16 mouse cellular contexts compared by ENCODE assay signal in genomic region chr9:56832900-56833299, GRCm38 (mm10). TPM values are rescaled to one million over a fixed set of nuclear protein-coding genes. Genes with fewer than 3 reads are reported as not detected.
A peak's percentile ranks its signal among the peaks of the same experiment; 100 is the strongest.
DNase-seq lines count a peak whose midpoint lies in the region; ATAC-seq and TF ChIP-seq lines count a peak whose summit lies in the region.
"Had no signal": no experiment of that assay in that cellular context is flagged by ENCODE, and none has a peak within 500 bp of the region (broad histone marks: within the 10 kb centered on the region; RNA-seq: fewer than 3 reads in every experiment).

No protein-coding gene starts in this region.

- no peak for DNase-seq in kidney, postnatal 10 days
- peak; percentile 78 for DNase-seq in brain, adult 2 months (ENCODE audit: low read depth, low spot score)
- DNase-seq in left cerebral cortex, postnatal 36 days (ENCODE audit: low spot score in 2 of 2), result peak; percentile 36 to 49
- DNase-seq in adrenal gland, postnatal 4 days (ENCODE audit: low spot score in 2 of 2), result no peak
- DNase-seq in layer of hippocampus, adult 2 months (ENCODE audit: low spot score in 2 of 2), result no peak
- DNase-seq: cerebellum, adult 2 months; liver, embryonic 13.5 days; retina, postnatal 1 day had no signal

- H3K4me3 ChIP-seq in forebrain, embryonic 16.5 days (replicated peaks; ENCODE audit: low read length), result no peak overlapping the region
- no peak overlapping the region for H3K4me3 ChIP-seq in forebrain, embryonic 12.5 days (replicated peaks)
- no peak overlapping the region for H3K4me3 ChIP-seq in kidney, embryonic 15.5 days (replicated peaks)
- H3K4me3 ChIP-seq in layer of hippocampus, adult 2 months, result no peak overlapping the region
- H3K4me3 ChIP-seq: forebrain, embryonic 15.5 days; liver, embryonic 13.5 days had no signal

- intact Hi-C loops in left cerebral cortex, postnatal 36 days (cut with DNase I), result no loop called here

- peaks cover 13% of the 10 kb centered on the region for H3K4me1 ChIP-seq in forebrain, embryonic 16.5 days (replicated peaks; ENCODE audit: control insufficient read depth, insufficient read depth, low read length)
- peaks cover 30% of the 10 kb centered on the region for H3K4me1 ChIP-seq in forebrain, embryonic 12.5 days
- H3K4me1 ChIP-seq in kidney, embryonic 15.5 days, result peaks cover 17% of the 10 kb centered on the region; the same call in 1 of the 2 replicates
- H3K4me1 ChIP-seq: liver, embryonic 13.5 days had no signal

- H3K36me3 ChIP-seq in forebrain, embryonic 16.5 days (ENCODE audit: control insufficient read depth, insufficient read depth), result no peaks in the 10 kb centered on the region
- no peaks in the 10 kb centered on the region for H3K36me3 ChIP-seq in forebrain, embryonic 12.5 days (replicated peaks)
- no peaks in the 10 kb centered on the region for H3K36me3 ChIP-seq in kidney, embryonic 15.5 days
- H3K36me3 ChIP-seq: forebrain, embryonic 15.5 days; liver, embryonic 13.5 days had no signal

- H3K27me3 ChIP-seq in forebrain, embryonic 16.5 days (replicated peaks; ENCODE audit: control insufficient read depth, insufficient read depth, low read length), result no peaks in the 10 kb centered on the region
- H3K27me3 ChIP-seq in forebrain, embryonic 12.5 days, result peaks cover 22% of the 10 kb centered on the region
- H3K27me3 ChIP-seq in kidney, embryonic 15.5 days, result peaks cover 16% of the 10 kb centered on the region; the same call in 1 of the 2 replicates
- H3K27me3 ChIP-seq: forebrain, embryonic 15.5 days had no signal

- H3K9ac ChIP-seq in forebrain, embryonic 16.5 days (replicated peaks; ENCODE audit: low read depth, low read length), result 0 out of 2 replicates have a peak overlapping the region, but pooled peaks have one; percentile 11
- no peak overlapping the region for H3K9ac ChIP-seq in forebrain, embryonic 12.5 days
- no peak overlapping the region for H3K9ac ChIP-seq in kidney, embryonic 15.5 days
- H3K9ac ChIP-seq: forebrain, embryonic 15.5 days; liver, embryonic 13.5 days had no signal

- no peak for TF ChIP-seq CTCF in layer of hippocampus, adult 2 months (conservative IDR thresholded peaks at IDR 0.05)

- H3K9me3 ChIP-seq in forebrain, embryonic 16.5 days (ENCODE audit: control insufficient read depth, low read length), result no peaks in the 10 kb centered on the region
- H3K9me3 ChIP-seq in forebrain, embryonic 12.5 days, result no peaks in the 10 kb centered on the region
- no peaks in the 10 kb centered on the region for H3K9me3 ChIP-seq in kidney, embryonic 15.5 days (replicated peaks)
- H3K9me3 ChIP-seq: forebrain, embryonic 15.5 days; liver, embryonic 13.5 days had no signal

- 44% methylated on average over 6 of the region's 6 CpGs for WGBS in forebrain, embryonic 16.5 days
- WGBS in forebrain, embryonic 12.5 days, result 46% methylated on average over 6 of the region's 6 CpGs
- 17% methylated on average over 6 of the region's 6 CpGs for WGBS in kidney, embryonic 15.5 days

- ATAC-seq in forebrain, embryonic 16.5 days, result no peak
- no peak for ATAC-seq in forebrain, embryonic 12.5 days (ENCODE audit: low FRiP score)
- 0 out of 2 replicates have a peak, but pooled peaks have one; percentile 2 for ATAC-seq in kidney, embryonic 15.5 days (replicated peaks; ENCODE audit: low FRiP score)
- ATAC-seq: forebrain, embryonic 15.5 days; hindbrain, postnatal 0 days had no signal

- H3K27ac ChIP-seq in forebrain, embryonic 16.5 days (ENCODE audit: low read length), result no peak overlapping the region
- no peak overlapping the region for H3K27ac ChIP-seq in forebrain, embryonic 12.5 days
- no peak overlapping the region for H3K27ac ChIP-seq in kidney, embryonic 15.5 days
- H3K27ac ChIP-seq in layer of hippocampus, adult 2 months, result no peak overlapping the region
- H3K27ac ChIP-seq: forebrain, embryonic 15.5 days; hindbrain, postnatal 0 days; liver, embryonic 13.5 days had no signal

- no peak overlapping the region for H3K4me2 ChIP-seq in forebrain, embryonic 16.5 days (ENCODE audit: low read length)
- H3K4me2 ChIP-seq in forebrain, embryonic 12.5 days, result no peak overlapping the region
- no peak overlapping the region for H3K4me2 ChIP-seq in kidney, embryonic 15.5 days
- H3K4me2 ChIP-seq: forebrain, embryonic 15.5 days; liver, embryonic 13.5 days had no signal

RNA-seq across cellular contexts. Expression of gene Odf3l1, which starts 31.6 kb away (rescaled TPM):
- not detected in 2 replicates for polyA plus RNA-seq in forebrain, embryonic 16.5 days (2015; fragmentation: Nextera tagmentation; extraction: Ambion mirVana)
- polyA plus RNA-seq in forebrain, embryonic 12.5 days (2016; fragmentation: Nextera tagmentation; extraction: Ambion mirVana), result not detected in 2 replicates
- polyA plus RNA-seq in kidney, embryonic 15.5 days (2015; fragmentation: Nextera tagmentation; extraction: Ambion mirVana), result 0.17 and 0.22 TPM in 2 replicates
- total RNA-seq in left cerebral cortex, postnatal 36 days (2021), result not detected
- 1 to 10 TPM in 1 of 2 experiments, under 1 TPM in 1; 0.73 to 1.4 TPM for total RNA-seq in adrenal gland, postnatal 4 days (2021)
- total RNA-seq in layer of hippocampus, adult 2 months (2021), result not detected
- total RNA-seq: layer of hippocampus, adult 18-20 months; megakaryocyte progenitor cell, adult 5-6 weeks had no signal
- polyA plus RNA-seq: embryonic facial prominence, embryonic 11.5 days; forebrain, embryonic 15.5 days; liver, embryonic 13.5 days had no signal

RNA-seq across cellular contexts. Expression of gene Cspg4, which starts 31.9 kb away (rescaled TPM):
- 7.2 and 8.0 TPM in 2 replicates for polyA plus RNA-seq in forebrain, embryonic 16.5 days (2015; fragmentation: Nextera tagmentation; extraction: Ambion mirVana)
- polyA plus RNA-seq in forebrain, embryonic 12.5 days (2016; fragmentation: Nextera tagmentation; extraction: Ambion mirVana), result 3.0 and 3.8 TPM in 2 replicates
- polyA plus RNA-seq in kidney, embryonic 15.5 days (2015; fragmentation: Nextera tagmentation; extraction: Ambion mirVana), result 25.0 and 26.5 TPM in 2 replicates
- total RNA-seq in left cerebral cortex, postnatal 36 days (2021), result 10 to 100 TPM; 15.0 to 19.6 TPM
- 10 to 100 TPM; 12.4 to 16.5 TPM for total RNA-seq in adrenal gland, postnatal 4 days (2021)
- total RNA-seq in layer of hippocampus, adult 2 months (2021), result 10 to 100 TPM; 17.4 to 18.4 TPM
- total RNA-seq: megakaryocyte progenitor cell, adult 5-6 weeks had no signal

RNA-seq across cellular contexts. Expression of gene Lingo1, which starts 36.6 kb away (rescaled TPM):
- 39.0 and 45.0 TPM in 2 replicates for polyA plus RNA-seq in forebrain, embryonic 16.5 days (2015; fragmentation: Nextera tagmentation; extraction: Ambion mirVana)
- polyA plus RNA-seq in forebrain, embryonic 12.5 days (2016; fragmentation: Nextera tagmentation; extraction: Ambion mirVana), result 9.4 and 10.5 TPM in 2 replicates
- 3.2 and 4.5 TPM in 2 replicates for polyA plus RNA-seq in kidney, embryonic 15.5 days (2015; fragmentation: Nextera tagmentation; extraction: Ambion mirVana)
- total RNA-seq in left cerebral cortex, postnatal 36 days (2021), result 100 to 1,000 TPM; 455 to 509 TPM
- total RNA-seq in adrenal gland, postnatal 4 days (2021), result 1 to 10 TPM; 6.1 to 8.5 TPM
- total RNA-seq in layer of hippocampus, adult 2 months (2021), result 100 to 1,000 TPM; 249 to 268 TPM
- total RNA-seq: megakaryocyte progenitor cell, adult 5-6 weeks had no signal

Comparison
In these comparisons a context has a peak if more than half of its experiments do, and no peak if none do; other contexts are left out.
1. DNase-seq: peak in brain, adult 2 months (single experiment) and left cerebral cortex, postnatal 36 days (2 of 2); none in kidney, postnatal 10 days (single experiment), adrenal gland, postnatal 4 days (0 of 2) and layer of hippocampus, adult 2 months (0 of 2).
2. RNA of gene Lingo1, which starts 36.6 kb away (total RNA-seq): 455 to 509 TPM in left cerebral cortex, postnatal 36 days and 249 to 268 TPM in layer of hippocampus, adult 2 months; 6.1 to 8.5 TPM in adrenal gland, postnatal 4 days; every median in the first group is over 10 times any median in the second.